Mouse (Mus musculus) ES-E14 (cell line): ENCODE results near the gene Tshz2.

Experiments used
- HCFC1 ChIP-seq: IDR thresholded peaks from 2 replicates; pipeline ENCODE4 v1.6.1; 2012; ENCODE audit warnings: low read length, inconsistent platforms, borderline replicate concordance; ENCODE audit not compliant: insufficient read depth
- MAFK ChIP-seq: IDR thresholded peaks from 2 replicates; pipeline ENCODE4 v1.6.1; 2014; ENCODE audit warnings: mild to moderate bottlenecking, low read depth, low read length, inconsistent platforms; ENCODE audit not compliant: insufficient read depth

DNA sequence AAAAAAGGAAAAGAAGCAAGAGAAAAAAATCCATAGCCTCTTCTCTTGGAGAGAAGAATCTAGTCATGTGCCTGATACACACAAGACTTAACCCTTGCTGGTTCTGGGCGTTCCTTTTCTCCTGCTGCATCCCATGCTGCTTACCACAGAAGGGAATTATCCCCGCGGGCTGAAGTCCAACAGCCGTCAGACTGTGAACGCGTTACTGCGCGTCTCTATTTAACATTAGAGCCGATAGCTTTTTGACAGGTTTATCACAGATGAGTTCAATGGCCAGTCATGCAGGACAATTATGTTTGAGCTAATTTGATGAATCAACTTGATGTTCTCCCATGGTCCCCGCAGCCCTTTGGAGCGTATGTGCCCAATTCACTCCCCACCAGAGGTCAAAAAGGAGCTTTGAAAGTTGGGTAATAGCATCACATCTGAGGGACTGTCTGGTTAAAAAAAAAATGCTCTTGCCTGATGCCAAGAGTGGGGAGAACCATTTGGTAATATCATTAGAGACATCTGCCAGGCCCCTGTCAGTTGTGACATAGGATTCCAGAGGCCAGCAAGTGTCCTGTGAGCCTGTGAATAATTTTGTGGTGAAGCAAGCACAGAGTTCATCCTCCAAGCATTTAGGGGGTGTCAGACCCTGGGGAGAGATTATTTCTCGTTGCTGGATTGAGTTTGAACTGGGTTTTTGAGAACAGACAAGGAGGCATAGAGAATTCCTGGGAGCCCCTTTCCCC lies 54.1 kb downstream of the Tshz2 start:
- TF ChIP-seq HCFC1 = no peak
- TF ChIP-seq MAFK = no peak
